In genomic region chr14:40966862-40967597, GRCm38 (mm10) we compare ENCODE assay signal across 8 mouse cellular contexts. TPM values are rescaled to one million over a fixed set of nuclear protein-coding genes. Genes with fewer than 3 reads are reported as not detected.
DNase-seq lines count a peak whose midpoint lies in the region; ATAC-seq lines count a peak whose summit lies in the region.

No protein-coding gene starts in this region.

- H3K4me3 ChIP-seq in embryonic facial prominence, embryonic 14.5 days (ENCODE audit: low read depth, low read length) = peak overlapping the region; percentile 91
- peak overlapping the region; percentile 90 for H3K4me3 ChIP-seq in limb, embryonic 15.5 days

- peak; percentile 94 for ATAC-seq in embryonic facial prominence, embryonic 14.5 days (ENCODE audit: low read depth)
- peak; percentile 94 for ATAC-seq in limb, embryonic 15.5 days (ENCODE audit: insufficient number of reproducible peaks, low FRiP score, low TSS enrichment, low read depth)

- no peaks in the 10 kb centered on the region for H3K27me3 ChIP-seq in embryonic facial prominence, embryonic 14.5 days (replicated peaks; ENCODE audit: control insufficient read depth, insufficient read depth, low read length)
- H3K27me3 ChIP-seq in limb, embryonic 15.5 days = no peaks in the 10 kb centered on the region; the same call in 1 of the 2 replicates

- H3K9ac ChIP-seq in embryonic facial prominence, embryonic 14.5 days (ENCODE audit: low read depth, low read length) = peak overlapping the region; percentile 88
- peak overlapping the region; percentile 45 for H3K9ac ChIP-seq in limb, embryonic 15.5 days

- peak overlapping the region; percentile 92 for H3K4me2 ChIP-seq in embryonic facial prominence, embryonic 14.5 days (ENCODE audit: low read depth, low read length)
- H3K4me2 ChIP-seq in limb, embryonic 15.5 days = peak overlapping the region; percentile 81

- no peaks in the 10 kb centered on the region for H3K36me3 ChIP-seq in embryonic facial prominence, embryonic 14.5 days (ENCODE audit: control insufficient read depth, insufficient read depth, low read length)
- H3K36me3 ChIP-seq in limb, embryonic 15.5 days = no peaks in the 10 kb centered on the region

- peak; percentile 86 for DNase-seq in 3T3-L1 (ENCODE audit: low read depth, low spot score)
- peak; percentile 93 to 97 for DNase-seq in adrenal gland, postnatal 4 days (ENCODE audit: low spot score in 2 of 2)
- DNase-seq in embryonic facial prominence, embryonic 14.5 days (ENCODE audit: low spot score) = peak; percentile 98
- peak; percentile 98 for DNase-seq in heart, adult 8-10 months (ENCODE audit: low spot score)
- DNase-seq in kidney, adult 9 months = peak; percentile 99
- DNase-seq in monocyte, adult 2 months (ENCODE audit: low read depth in 1 of 2, low spot score in 2 of 2) = peak; percentile 97 to 99
- DNase-seq in spleen, postnatal 36 days (ENCODE audit: low spot score in 2 of 2) = peak; percentile 98

- under 1% methylated on average over 35 of the region's 62 CpGs for WGBS in embryonic facial prominence, embryonic 14.5 days
- 1% methylated on average over 46 of the region's 62 CpGs for WGBS in limb, embryonic 15.5 days

- H3K9me3 ChIP-seq in embryonic facial prominence, embryonic 14.5 days (ENCODE audit: control insufficient read depth, low read length) = no peaks in the 10 kb centered on the region
- no peaks in the 10 kb centered on the region for H3K9me3 ChIP-seq in limb, embryonic 15.5 days

- H3K27ac ChIP-seq in embryonic facial prominence, embryonic 14.5 days (replicated peaks; ENCODE audit: low read depth, low read length) = peak overlapping the region; percentile 89
- H3K27ac ChIP-seq in limb, embryonic 15.5 days = peak overlapping the region; percentile 89

- peaks cover 31% of the 10 kb centered on the region for H3K4me1 ChIP-seq in embryonic facial prominence, embryonic 14.5 days (ENCODE audit: control insufficient read depth, insufficient read depth, low read length)
- H3K4me1 ChIP-seq in limb, embryonic 15.5 days = peaks cover 33% of the 10 kb centered on the region

RNA-seq across cellular contexts. Expression of gene Tspan14, which starts 0.4 kb away (rescaled TPM):
- 10 to 100 TPM; 54.0 to 57.9 TPM for total RNA-seq in adrenal gland, postnatal 4 days (2021)
- 72.7 and 76.2 TPM in 2 replicates for polyA plus RNA-seq in embryonic facial prominence, embryonic 14.5 days (2014; fragmentation: Nextera tagmentation; extraction: Ambion mirVana)
- 10 to 100 TPM in 2 of 4 experiments, 1 to 10 TPM in 2; 9.8 to 18.6 (median 10.8) TPM for total RNA-seq in heart, adult 8-10 months (2022)
- polyA plus RNA-seq in limb, embryonic 15.5 days (2015; fragmentation: Nextera tagmentation; extraction: Ambion mirVana) = 70.3 and 76.9 TPM in 2 replicates

RNA-seq across cellular contexts. Expression of gene Fam213a, which starts 46.6 kb away (rescaled TPM):
- total RNA-seq in adrenal gland, postnatal 4 days (2021) = 10 to 100 TPM; 75.5 to 79.0 TPM
- polyA plus RNA-seq in embryonic facial prominence, embryonic 14.5 days (2014; fragmentation: Nextera tagmentation; extraction: Ambion mirVana) = 35.7 and 39.7 TPM in 2 replicates
- total RNA-seq in heart, adult 8-10 months (2022) = 10 to 100 TPM; 24.7 to 39.2 (median 28.2) TPM
- polyA plus RNA-seq in limb, embryonic 15.5 days (2015; fragmentation: Nextera tagmentation; extraction: Ambion mirVana) = 38.0 and 39.6 TPM in 2 replicates

Comparison
In these comparisons a context has a peak if more than half of its experiments do, and no peak if none do; other contexts are left out.
1. Peak in every context shown above with its lines: DNase-seq, ATAC-seq, H3K4me3 ChIP-seq and H3K27ac ChIP-seq.